Mouse (Mus musculus) induced T-regulatory cell, adult 2 months (primary cell): ENCODE results near the gene Aqp6.

Source experiments
- DNase-seq: peaks from one replicate; pipeline ENCODE4 v3.0.0-alpha.2; 2012; ENCODE audit warnings: low read depth

Aqp6 gene

DNA sequence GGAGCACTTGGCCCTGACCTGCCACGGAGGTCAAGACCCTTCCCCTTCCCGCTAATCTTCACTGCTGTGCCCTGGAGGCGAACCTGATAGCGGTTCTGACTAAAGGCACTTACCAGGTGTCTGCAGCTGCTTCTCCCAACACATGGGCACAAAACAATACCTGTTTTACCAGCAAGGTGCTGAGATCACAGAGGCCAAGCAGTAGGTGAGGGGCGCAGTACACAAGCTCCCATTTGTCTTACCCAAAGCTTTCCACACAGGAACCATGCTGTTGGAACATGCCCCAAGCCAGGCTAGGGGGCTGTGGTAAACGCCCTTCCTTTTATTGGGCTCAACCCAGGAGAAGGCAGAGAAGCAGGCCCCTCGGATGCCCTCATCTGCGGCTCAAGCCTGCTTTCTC lies 3.6 kb upstream of the Aqp6 start:
- DNase-seq: no peak

DNA sequence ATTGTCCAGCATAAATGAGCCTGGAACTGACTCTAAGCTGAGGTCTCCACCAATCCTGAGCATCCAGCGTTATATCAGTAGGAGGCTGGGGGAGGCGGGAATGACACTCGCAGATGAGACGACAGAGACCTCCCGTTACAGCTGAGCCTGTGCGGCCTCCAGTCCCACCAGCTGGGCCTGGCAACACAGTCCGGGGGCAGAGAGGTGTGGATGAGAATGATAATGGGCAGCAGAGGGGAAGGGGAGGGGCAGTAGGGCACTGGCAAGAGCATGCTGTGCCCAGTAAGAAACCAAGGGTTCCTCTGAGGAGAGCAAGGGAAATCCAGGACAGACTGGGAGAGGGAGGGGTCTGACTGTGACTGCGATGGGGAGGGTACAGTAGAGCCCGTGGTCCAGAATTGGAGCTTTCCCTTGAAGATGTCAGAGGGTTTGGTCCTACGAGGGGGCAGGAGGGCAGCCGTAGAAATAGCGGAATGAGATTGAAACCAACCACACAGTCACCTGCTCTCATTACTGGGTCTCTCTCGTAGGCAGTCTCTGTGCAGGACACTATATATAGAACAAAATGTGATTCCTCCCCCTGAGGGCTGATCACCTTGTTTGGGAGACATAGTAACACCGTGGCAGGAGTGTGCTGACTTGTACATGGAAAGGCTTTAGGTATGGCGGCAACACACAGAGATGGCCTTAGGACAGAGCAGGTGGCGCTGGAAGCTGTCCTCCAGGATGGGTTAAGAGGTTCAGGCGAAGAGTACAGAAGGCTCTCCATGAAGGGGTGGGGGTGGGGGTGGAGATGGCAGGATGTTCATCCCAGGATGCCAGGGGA lies 1.7 kb upstream of the Aqp6 start:
- DNase-seq: no peak

DNA sequence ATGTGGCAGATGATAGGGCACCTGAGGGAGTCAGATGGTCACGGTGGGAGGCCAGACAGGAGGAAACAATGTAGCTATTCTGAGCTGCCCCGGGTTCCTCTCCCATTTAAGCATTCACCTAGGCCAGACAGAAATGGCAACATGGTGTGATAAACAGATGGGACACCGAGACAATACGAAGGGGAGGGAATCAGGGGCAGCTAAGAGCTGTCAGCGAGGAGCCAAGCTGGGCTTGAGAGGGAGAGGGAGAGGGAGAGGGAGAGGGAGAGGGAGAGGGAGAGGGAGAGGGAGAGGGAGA lies 572 bp downstream of the Aqp6 start:
- DNase-seq: no peak

DNA sequence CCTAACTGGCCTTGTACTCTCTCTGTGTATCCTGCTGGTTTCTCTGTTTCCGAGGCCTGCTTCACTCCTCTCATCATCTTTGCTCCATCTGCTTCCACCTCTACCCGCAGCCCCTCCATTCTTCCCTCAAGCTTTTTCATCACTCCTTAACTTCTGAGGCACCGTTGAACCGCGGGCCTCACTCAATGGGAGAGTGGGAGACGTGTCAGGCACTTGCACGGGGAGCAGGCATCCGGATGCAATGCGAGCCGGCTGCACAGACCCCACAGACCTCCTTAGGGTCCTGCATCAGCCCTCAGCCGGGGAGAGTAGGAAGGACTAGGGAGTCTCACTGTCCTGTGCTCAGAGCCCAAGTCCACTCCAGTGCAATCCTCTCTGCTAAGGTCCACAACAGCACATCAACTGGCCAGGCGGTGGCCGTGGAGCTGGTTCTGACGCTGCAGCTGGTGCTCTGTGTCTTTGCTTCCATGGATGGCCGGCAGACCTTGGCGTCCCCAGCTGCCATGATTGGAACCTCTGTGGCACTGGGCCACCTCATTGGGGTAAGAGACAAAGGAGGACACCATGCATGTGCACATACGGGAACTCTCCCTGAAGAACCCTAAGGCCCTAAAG lies 1.1 kb downstream of the Aqp6 start:
- no peak for DNase-seq

DNA sequence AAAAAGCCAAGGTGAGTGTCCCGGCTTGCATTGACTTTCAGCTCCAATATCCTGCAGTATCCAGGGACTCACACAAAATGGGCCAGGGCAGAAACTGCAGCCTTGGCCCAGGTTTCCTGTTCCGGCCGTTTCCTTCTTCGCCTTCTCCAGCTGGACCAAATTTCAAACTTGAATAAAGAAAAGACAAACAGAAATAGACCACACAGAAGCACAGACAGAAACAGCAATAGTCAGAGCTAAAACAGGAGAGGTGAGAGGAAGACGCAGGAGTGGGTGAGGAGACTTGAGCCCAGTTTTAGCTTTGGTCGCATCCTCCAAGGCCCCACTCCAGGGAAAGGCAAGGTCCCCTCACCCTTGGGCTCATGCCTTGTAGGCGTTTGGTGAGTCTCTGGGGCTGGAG lies 2.0 kb downstream of the Aqp6 start:
- no peak for DNase-seq

DNA sequence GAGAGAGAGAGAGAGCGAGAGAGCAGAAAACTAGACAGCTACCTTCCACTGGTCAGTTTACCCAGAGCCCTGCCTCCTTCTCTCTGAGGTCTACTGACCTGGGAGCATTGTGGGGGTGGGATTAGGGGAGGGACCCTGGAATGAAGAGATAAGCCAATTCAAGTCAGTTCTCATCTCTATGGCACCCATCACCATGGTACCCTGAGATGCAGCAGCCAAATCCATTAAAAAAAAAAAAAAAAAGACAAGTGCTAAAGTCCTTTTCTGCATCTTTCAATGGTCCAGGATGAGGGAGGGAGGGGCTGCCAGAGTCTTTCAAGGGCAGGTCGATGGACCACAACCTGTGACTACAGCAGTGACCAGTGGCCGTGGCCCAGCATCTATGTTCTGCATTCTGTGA lies 4.4 kb downstream of the Aqp6 start:
- no peak for DNase-seq

DNA sequence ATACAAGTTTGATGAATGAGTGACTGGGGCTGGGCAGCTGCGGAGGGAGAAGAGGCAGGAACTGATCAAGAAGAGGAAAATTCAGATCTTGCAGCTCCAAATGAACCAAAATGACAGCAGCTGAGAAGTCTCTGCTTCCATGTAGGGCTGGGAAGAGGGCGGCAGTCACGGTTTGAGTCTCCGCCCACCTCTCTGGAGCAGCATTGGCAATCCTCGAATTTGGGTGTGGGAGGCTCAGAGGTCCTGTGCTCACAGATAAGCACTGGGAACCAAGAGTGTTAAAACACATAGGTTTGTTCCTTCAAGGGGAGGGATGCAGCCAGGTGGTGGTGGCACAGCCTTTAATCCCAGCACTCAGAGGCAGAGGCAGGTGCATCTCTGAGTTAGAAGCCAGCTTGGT lies 5.3 kb downstream of the Aqp6 start:
- DNase-seq: no peak

DNA sequence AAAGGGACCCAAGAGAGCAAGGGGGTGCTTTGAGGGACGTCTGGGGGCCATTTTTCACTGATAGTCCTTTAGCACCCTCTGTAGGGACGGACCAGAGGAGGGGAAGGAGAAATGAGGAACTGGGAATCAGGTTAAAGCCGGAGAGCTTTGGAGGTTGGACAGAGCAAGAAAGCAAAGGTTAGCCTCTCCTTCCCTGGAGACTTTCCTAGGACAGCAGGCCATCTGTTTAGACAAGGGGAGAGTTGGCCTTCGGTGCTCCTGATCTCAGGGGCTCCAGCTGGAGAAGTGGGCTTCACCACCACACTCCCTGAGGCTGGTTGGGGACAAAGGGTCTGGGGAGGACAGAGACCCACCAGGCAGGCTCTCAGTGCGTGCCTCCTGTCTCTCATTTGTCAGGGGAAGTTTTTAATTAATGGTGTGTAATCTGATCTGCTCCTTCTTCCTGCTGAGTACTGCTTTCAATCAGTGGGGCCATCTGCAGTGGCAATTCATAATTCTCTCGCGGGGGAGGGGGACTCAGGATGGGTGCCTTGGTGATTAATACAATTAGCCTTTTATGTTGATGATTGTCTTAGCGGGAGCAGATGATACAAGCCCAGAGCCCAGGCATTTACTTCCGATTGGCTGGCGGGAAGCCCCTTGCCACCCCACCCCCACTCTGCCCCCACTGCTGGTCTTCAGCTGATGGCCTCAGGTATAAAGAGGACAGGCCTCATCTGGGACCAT lies 6.4 kb downstream of the Aqp6 start:
- DNase-seq: no peak

DNA sequence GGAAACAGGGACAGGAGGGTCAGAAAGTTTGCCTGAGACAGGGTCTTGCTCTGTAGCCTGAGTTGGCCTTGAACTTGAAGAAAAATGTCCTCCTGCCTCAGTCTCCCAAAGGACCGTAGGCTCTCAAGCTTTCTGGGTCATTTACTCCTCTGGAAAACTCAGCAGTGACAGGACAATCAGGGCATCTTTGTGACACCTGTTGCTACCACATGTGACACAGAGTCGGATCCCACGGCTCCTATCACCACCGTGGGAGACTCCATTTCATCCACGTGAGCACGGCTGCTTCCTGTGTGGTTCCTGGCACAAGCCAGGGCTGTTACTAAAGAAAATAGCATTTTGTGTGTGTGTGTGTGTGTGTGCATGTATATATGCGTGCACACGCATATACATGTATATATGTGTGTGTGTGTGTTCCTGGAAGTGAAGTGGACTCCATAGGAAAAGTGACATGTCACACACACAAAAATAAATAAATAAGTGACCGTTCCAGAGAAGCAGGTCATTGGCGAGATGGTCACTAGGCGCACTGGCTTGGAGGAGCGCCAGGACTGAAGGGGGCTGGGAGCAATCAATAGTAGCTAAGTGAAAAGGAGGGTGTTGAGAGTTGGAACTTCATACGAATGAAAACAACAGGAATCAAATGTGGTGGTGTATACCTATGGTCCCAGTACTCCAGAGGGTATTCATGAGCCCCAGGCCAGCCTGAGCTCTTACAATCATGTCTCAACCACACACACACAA lies 7.4 kb downstream of the Aqp6 start:
- no peak for DNase-seq

DNA sequence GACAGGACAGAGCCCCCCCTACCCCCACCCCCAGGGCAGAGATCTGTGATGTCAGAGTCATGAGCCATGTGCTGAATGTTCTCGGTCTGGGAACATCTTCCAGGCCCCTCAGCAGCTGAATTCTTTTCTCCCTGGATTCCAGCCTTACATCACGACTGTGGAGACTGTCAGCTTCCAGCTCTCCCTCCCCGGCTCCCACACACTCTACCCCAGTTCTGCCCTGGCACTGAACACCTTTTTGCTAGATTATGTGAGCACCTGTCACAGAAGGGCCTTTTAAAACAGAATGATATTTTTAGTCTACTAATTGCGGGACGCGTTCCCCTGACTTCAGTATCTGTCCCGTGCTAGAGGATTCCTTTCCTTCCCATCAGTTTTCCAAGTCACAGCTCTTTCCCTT lies 10.4 kb downstream of the Aqp6 start:
- no peak for DNase-seq

DNA sequence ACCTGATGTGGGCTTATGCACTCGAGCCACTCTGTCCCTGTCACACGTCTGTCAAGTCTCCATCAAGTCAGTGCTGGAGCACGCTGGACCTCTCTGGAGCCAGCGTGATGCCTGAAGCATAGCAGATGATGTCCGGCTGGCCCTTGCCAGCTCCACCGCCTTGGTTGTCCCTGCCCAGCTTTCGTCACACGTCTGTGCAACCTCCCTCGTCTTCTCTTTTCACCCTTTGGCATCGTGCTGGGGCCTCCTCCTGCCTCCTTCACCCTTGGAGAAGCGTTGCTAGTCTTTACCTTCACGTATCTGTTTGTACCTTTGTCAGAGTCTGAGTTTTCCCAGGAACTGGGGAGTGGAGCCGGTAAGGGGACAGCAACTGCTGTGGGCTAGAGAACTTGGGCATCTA lies 13.1 kb downstream of the Aqp6 start:
- DNase-seq: no peak

DNA sequence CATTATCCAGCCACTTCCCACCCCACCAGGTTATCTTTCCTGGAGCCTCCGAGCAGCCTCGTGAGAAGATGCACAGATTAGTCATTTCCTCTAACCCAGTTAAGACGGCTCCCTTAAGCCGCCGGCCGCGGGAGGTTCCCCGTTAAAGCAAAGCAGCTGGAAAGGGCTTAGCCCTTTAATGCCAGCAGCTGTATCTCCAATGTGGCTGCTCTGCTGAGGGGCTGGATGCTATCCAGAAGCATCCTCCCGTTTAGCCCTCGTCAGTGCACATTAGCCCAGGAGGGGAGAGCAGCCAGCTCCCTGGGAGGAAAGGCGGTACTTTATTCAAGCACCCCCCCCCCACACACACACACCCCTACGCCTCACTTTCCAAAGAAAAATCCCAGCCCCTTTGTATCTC lies 13.6 kb downstream of the Aqp6 start:
- DNase-seq: no peak

DNA sequence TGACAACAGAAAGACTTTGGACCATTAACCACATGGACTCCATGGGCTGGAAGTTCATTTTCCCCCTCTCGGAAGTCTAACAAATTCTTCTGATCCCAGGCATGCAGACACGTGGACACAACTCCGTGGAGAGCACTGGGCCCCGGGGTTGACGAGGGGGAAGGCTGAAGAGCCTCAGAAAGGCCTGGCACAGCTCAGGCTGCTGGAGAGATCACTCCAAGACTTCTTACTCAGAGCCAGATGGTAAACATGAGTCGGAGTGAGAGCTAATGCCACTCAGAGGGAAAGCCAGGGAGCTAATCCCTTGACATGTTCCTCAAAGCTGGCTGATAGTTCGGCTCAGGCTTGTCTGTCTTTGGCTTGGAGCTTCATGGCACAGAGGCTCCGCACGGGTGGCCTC lies 14.0 kb downstream of the Aqp6 start:
- DNase-seq: no peak

DNA sequence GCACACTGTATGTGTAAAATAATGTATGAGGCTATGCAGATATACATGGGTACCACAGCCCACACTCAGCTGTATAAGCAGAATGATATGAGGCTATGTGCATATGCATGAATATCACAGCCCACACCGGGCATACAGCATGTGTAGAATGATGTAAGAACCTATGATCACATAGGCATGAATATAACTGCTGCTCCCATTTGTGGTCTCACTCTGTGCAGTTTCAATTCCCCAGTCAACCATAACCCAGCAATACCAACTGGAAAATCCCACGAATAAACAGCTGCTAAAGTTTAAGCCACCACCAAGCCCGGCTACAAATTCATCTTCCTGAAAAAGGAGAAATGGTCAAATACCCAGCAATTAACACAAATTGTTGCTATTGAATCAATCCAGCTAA lies 17.4 kb downstream of the Aqp6 start:
- no peak for DNase-seq

DNA sequence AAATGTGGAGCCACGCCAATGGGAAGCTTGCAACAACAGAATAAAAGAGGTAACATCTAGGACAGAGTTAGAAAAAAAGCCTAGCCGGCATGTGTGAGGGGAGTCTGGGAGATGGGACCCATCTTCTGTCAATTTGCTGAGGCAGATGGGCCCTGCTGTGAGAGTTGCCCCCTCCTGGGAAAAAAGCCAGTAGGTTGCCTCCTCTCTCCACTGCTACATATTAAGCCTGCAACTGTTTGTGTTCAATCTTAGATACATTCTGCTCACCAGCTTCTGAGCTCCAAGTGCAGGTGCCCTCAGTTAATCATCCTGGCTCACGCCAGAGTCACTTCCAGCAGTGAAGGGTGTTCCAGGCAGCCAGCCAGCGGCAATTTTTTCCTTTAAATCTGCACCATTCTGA lies 18.6 kb downstream of the Aqp6 start:
- no peak for DNase-seq

DNA sequence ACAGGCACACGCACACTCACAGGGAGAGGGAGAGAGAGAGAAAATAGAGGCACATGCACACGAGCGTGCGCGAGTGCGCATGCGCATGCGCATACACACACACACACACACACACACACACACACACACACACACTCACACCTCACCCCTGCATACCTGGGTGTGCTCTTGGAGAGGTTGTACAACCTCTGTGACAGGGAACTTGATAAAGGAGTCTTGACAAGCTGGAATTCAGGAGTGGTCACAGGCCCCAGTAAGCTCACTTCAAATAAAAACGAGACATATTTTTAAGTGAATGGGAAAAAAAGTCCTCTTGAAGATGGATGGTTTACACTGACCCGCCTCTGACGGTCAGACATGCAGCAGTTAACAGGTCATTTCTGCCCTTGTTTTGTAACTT lies 20.9 kb downstream of the Aqp6 start:
- DNase-seq: no peak

DNA sequence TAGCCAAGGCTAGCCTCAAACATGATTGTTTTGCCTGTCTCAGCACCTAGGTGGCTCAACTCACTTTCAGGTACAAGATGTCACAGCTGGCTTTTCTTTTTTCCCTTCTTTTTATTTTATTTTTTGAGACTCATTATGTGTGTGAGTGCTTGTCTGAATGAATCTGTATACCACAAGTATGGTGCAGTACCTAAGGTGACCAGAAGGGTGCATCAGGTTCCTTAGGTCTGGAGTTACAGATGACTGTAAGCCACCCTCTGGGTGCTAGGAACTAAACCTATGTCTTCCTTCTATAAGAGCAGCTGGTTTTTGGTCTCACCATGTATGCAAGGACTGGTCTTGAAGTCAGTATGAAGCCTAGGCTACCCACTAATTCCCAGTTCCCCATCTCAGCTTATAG lies 30.4 kb downstream of the Aqp6 start:
- peak; percentile 68 for DNase-seq

DNA sequence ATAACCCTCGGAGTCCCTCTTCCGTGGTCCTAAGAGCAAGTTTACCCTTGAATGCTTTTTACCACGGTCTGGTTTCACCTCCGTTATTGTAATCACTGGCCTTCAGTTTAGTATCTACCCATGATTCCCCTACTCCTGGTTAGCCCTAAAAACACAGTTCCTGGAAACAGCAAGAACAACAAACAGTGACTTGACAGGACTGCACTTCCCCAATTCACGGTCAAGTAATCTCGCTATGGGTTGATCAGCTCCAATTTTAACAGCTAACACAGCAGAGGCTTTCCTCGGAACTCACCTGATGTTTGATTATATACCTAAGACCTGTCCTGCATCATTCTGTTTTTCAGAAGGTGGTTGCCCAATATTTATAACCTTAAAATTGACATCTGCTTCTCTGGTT lies 33.5 kb downstream of the Aqp6 start:
- no peak for DNase-seq

DNA sequence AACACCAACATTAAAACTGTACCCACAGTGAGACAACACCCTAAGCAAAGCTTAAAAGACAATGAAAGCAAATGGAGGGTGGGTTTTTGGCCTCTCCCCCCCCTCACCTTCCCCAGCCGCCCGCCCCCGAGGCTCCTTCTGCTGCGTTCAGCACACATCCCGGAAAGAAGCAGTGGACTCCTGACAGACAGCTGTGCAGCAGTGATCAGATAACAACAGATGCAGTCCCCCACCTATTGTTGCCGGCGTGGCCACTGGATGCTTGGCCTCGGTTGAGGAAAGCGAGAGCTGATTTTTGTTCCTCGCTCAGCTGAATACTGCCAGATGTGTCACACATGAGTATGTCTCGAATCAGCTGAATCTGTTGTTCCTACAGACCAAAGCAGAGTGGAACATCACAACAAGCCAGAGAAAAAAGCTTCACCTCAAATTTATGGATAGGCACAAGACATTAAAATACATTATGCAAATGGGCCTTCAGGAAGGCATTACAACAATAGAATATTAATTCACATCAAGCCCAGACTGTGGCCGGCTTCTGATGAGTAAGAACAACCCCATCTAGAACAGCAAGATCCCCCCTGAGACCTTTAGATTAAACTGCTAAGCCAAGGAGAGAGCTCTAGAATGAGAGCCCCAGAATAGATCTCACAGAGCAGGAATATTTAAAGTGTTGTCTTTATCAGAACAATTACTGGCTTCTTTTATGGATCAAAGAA lies 36.4 kb downstream of the Aqp6 start:
- no peak for DNase-seq

DNA sequence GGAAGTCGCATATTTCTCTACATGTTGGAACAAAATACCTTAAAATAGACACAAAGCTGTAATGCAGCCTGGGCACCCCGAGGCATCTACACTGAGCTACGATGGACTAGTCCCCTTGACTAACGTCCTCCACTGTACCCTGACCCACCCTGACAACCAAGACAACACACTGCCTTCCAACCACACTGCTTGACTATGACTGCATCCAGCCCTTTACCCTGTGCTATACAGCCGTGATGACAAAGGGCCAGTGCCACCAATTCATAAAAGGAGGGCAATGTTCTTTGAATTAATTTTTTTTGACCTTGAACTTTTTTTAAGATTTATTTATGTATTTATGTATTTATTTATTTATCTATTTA lies 36.9 kb downstream of the Aqp6 start:
- DNase-seq: no peak

DNA sequence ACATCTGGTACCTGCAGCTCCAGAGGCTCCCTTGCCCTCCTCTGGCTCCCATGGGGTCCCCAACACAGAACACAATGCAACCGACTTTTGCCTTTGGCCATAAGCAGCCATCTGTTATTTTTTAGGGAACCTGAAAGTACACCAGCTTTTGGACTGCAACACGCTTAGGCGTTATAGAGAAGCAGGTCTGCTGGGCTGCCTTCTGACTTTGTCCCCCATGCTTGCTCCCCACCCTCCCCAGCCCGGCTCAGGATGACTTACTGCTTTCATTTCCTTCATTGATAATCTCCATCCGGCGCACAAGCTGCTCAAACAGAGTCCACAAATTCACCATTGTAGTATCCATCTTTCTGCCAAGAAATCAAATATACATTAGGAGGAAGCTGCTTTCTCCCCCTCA lies 41.4 kb downstream of the Aqp6 start:
- no peak for DNase-seq

DNA sequence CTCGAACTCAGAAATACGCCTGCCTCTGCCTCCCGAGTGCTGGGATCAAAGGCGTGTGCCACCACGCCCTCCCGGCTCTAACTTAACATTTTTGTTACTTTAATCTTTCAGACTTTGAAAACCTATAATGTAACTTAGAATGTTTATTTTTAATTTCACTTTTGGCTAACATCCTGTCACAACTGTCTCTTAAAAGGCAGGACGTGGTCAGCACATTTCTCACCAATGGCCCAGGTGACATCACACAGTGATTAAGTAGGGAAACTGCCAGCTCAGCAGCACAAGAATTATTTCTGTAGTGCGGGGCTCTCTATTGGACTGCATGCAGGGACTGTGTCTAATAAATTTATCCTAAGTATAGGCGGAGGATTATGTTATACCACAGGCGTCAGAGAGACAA lies 42.6 kb downstream of the Aqp6 start:
- DNase-seq: peak; percentile 69
